Mouse (Mus musculus): ENCODE measurements around the gene Asdurf.

GRCm38 (mm10) chr1:53324277-53324676 is 28.1 kb downstream of the Asdurf start:
- no peak for TF ChIP-seq CTCF (IDR thresholded peaks at IDR 0.05; ENCODE audit: low read depth)
- TF ChIP-seq EP300 (IDR thresholded peaks at IDR 0.05; ENCODE audit: low read depth) = no peak

All from liver, postnatal 0 days (tissue).